Mouse (Mus musculus): Measurements from ENCODE around the gene Tmem116. TPM values are rescaled to one million over a fixed set of nuclear protein-coding genes. Genes with fewer than 3 reads are reported as not detected.

Gene Tmem116
- polyA plus RNA-seq, 1 experiment from 2014 or later = 1.3 TPM

- Histone ChIP-seq H3K4me2 (no peak overlapping the region), H3K9me3 (no peaks in the 10 kb centered on the region), H3K36me3 (peaks cover 20% of the 10 kb centered on the region), H3K9ac (no peak overlapping the region), H3K4me3 (no peak overlapping the region), H3K27ac (no peak overlapping the region), H3K27me3 (no peaks in the 10 kb centered on the region), H3K4me1 (peaks cover 11% of the 10 kb centered on the region)
- 89% methylated on average over 7 of the region's 7 CpGs for WGBS
- no peak for ATAC-seq (ENCODE audit: insufficient number of reproducible peaks, insufficient read depth, low FRiP score, low TSS enrichment, low read depth)
Observed at GRCm38 (mm10) chr5:121541235-121541634, 89.5 kb downstream of the Tmem116 start.

GRCm38 (mm10) chr5:121543370-121543769 lies 91.7 kb downstream of the Tmem116 start:
- WGBS = 82% methylated on average over 3 of the region's 3 CpGs
- Histone ChIP-seq H3K27ac (no peak overlapping the region), H3K36me3 (no peaks in the 10 kb centered on the region; the same call in 1 of the 2 replicates), H3K9ac (no peak overlapping the region), H3K4me3 (no peak overlapping the region), H3K27me3 (no peaks in the 10 kb centered on the region), H3K9me3 (no peaks in the 10 kb centered on the region), H3K4me1 (peaks cover 17% of the 10 kb centered on the region), H3K4me2 (peak overlapping the region; percentile 91; the same call in 1 of the 2 replicates)
- ATAC-seq (ENCODE audit: insufficient number of reproducible peaks, insufficient read depth, low FRiP score, low TSS enrichment, low read depth) = no peak

- H3K4me3 ChIP-seq = peak within 1 kb of the TSS; percentile 100
- no peak; the same call in none of the 2 replicates for ATAC-seq (ENCODE audit: insufficient number of reproducible peaks, insufficient read depth, low FRiP score, low TSS enrichment, low read depth)
- no peaks in the 10 kb centered on the region for H3K36me3 ChIP-seq
- H3K27ac ChIP-seq = peak within 1 kb of the TSS; percentile 96
- peak within 1 kb of the TSS; percentile 99 for H3K9ac ChIP-seq
- peaks cover 17% of the 10 kb centered on the region for H3K4me1 ChIP-seq
- no peaks in the 10 kb centered on the region for H3K27me3 ChIP-seq
- no peaks in the 10 kb centered on the region for H3K9me3 ChIP-seq
- under 1% methylated on average over 66 of the region's 97 CpGs for WGBS
- H3K4me2 ChIP-seq = peak within 1 kb of the TSS; percentile 91
Observed at GRCm38 (mm10) chr5:121544910-121545792, 93.5 kb downstream of the Tmem116 start, which contains the start of the genes Adam1a and Gm42878. Adam1a (minus strand) TSS chr5:121545482. Gm42878 (minus strand) TSS chr5:121545482.

GRCm38 (mm10) chr5:121545793-121546529 lies 94.3 kb downstream of the Tmem116 start, which contains the start of gene Mapkapk5:
Mapkapk5 (minus strand) TSS chr5:121545905.
- H3K4me1 ChIP-seq = peaks cover 17% of the 10 kb centered on the region
- no peaks in the 10 kb centered on the region for H3K36me3 ChIP-seq
- peak within 1 kb of the TSS; percentile 96 for H3K27ac ChIP-seq
- H3K4me2 ChIP-seq = peak within 1 kb of the TSS; percentile 91
- no peaks in the 10 kb centered on the region for H3K9me3 ChIP-seq
- H3K9ac ChIP-seq = peak within 1 kb of the TSS; percentile 99
- WGBS = 2% methylated on average over 54 of the region's 55 CpGs
- H3K4me3 ChIP-seq = peak within 1 kb of the TSS; percentile 100
- peak; percentile 94 for ATAC-seq (ENCODE audit: insufficient number of reproducible peaks, insufficient read depth, low FRiP score, low TSS enrichment, low read depth)
- H3K27me3 ChIP-seq = no peaks in the 10 kb centered on the region

- Histone ChIP-seq H3K27me3 (no peaks in the 10 kb centered on the region), H3K36me3 (no peaks in the 10 kb centered on the region), H3K4me3 (peak overlapping the region; percentile 100), H3K9me3 (no peaks in the 10 kb centered on the region), H3K4me2 (peak overlapping the region; percentile 91), H3K4me1 (peaks cover 17% of the 10 kb centered on the region), H3K9ac (peak overlapping the region; percentile 99), H3K27ac (peak overlapping the region; percentile 96)
- 32% methylated on average over 6 of the region's 6 CpGs for WGBS
- 0 out of 2 replicates have a peak, but pooled peaks have one; percentile 12 for ATAC-seq (ENCODE audit: insufficient number of reproducible peaks, insufficient read depth, low FRiP score, low TSS enrichment, low read depth)
Observed at GRCm38 (mm10) chr5:121546530-121546895, 94.8 kb downstream of the Tmem116 start.

- no peaks in the 10 kb centered on the region for H3K36me3 ChIP-seq
- H3K9me3 ChIP-seq = no peaks in the 10 kb centered on the region
- no peak for ATAC-seq (ENCODE audit: insufficient number of reproducible peaks, insufficient read depth, low FRiP score, low TSS enrichment, low read depth)
- H3K27ac ChIP-seq = no peak overlapping the region
- no peaks in the 10 kb centered on the region for H3K27me3 ChIP-seq
- WGBS = 96% methylated on average over 3 of the region's 3 CpGs
- no peak overlapping the region for H3K4me2 ChIP-seq
- peaks cover 17% of the 10 kb centered on the region for H3K4me1 ChIP-seq
- H3K4me3 ChIP-seq = no peak overlapping the region
- H3K9ac ChIP-seq = no peak overlapping the region
Observed at GRCm38 (mm10) chr5:121547084-121547483, 95.4 kb downstream of the Tmem116 start.

GRCm38 (mm10) chr5:121549196-121549595 lies 97.5 kb downstream of the Tmem116 start:
- 88% methylated on average over 7 of the region's 7 CpGs for WGBS
- no peak overlapping the region for H3K27ac ChIP-seq
- H3K9ac ChIP-seq = no peak overlapping the region
- peaks cover 12% of the 10 kb centered on the region for H3K4me1 ChIP-seq
- no peak overlapping the region for H3K4me2 ChIP-seq
- H3K36me3 ChIP-seq = no peaks in the 10 kb centered on the region
- H3K4me3 ChIP-seq = no peak overlapping the region
- no peaks in the 10 kb centered on the region for H3K9me3 ChIP-seq
- no peaks in the 10 kb centered on the region for H3K27me3 ChIP-seq
- no peak for ATAC-seq (ENCODE audit: insufficient number of reproducible peaks, insufficient read depth, low FRiP score, low TSS enrichment, low read depth)

GRCm38 (mm10) chr5:121562436-121562835 lies 110.7 kb downstream of the Tmem116 start:
- 88% methylated on average over 3 of the region's 3 CpGs for WGBS
- Histone ChIP-seq H3K9me3 (no peaks in the 10 kb centered on the region), H3K27me3 (no peaks in the 10 kb centered on the region), H3K4me3 (no peak overlapping the region), H3K4me2 (no peak overlapping the region), H3K9ac (no peak overlapping the region), H3K36me3 (peaks cover 7% of the 10 kb centered on the region; the same call in 1 of the 2 replicates), H3K4me1 (0 out of 2 replicates have a peak, but pooled peaks cover 4% of the 10 kb centered on the region), H3K27ac (no peak overlapping the region)
- no peak for ATAC-seq (ENCODE audit: insufficient number of reproducible peaks, insufficient read depth, low FRiP score, low TSS enrichment, low read depth)

- Histone ChIP-seq H3K36me3 (peaks cover 23% of the 10 kb centered on the region), H3K9ac (no peak overlapping the region), H3K27me3 (no peaks in the 10 kb centered on the region), H3K4me1 (0 out of 2 replicates have a peak, but pooled peaks cover 4% of the 10 kb centered on the region), H3K9me3 (no peaks in the 10 kb centered on the region), H3K27ac (no peak overlapping the region), H3K4me3 (peak overlapping the region; percentile 16; the same call in 1 of the 2 replicates), H3K4me2 (peak overlapping the region; percentile 53)
- no peak for ATAC-seq (ENCODE audit: insufficient number of reproducible peaks, insufficient read depth, low FRiP score, low TSS enrichment, low read depth)
- WGBS = 6% methylated on average over 11 of the region's 11 CpGs
Observed at GRCm38 (mm10) chr5:121564468-121564895, 112.8 kb downstream of the Tmem116 start.

- no peak for ATAC-seq (ENCODE audit: insufficient number of reproducible peaks, insufficient read depth, low FRiP score, low TSS enrichment, low read depth)
- no peak overlapping the region for H3K9ac ChIP-seq
- no peak overlapping the region for H3K4me2 ChIP-seq
- H3K9me3 ChIP-seq = no peaks in the 10 kb centered on the region
- H3K27me3 ChIP-seq = no peaks in the 10 kb centered on the region
- 0 out of 2 replicates have a peak, but pooled peaks cover 4% of the 10 kb centered on the region for H3K4me1 ChIP-seq
- no peak overlapping the region for H3K4me3 ChIP-seq
- no peak overlapping the region for H3K27ac ChIP-seq
- H3K36me3 ChIP-seq = peaks cover 37% of the 10 kb centered on the region
- WGBS = 90% methylated on average over 16 of the region's 16 CpGs
Observed at GRCm38 (mm10) chr5:121566035-121566681, 114.5 kb downstream of the Tmem116 start.

GRCm38 (mm10) chr5:121569881-121570420 lies 118.3 kb downstream of the Tmem116 start:
- H3K4me1 ChIP-seq = 0 out of 2 replicates have a peak, but pooled peaks cover 3% of the 10 kb centered on the region
- no peak overlapping the region for H3K4me2 ChIP-seq
- no peak for ATAC-seq (ENCODE audit: insufficient number of reproducible peaks, insufficient read depth, low FRiP score, low TSS enrichment, low read depth)
- no peak overlapping the region for H3K27ac ChIP-seq
- H3K4me3 ChIP-seq = no peak overlapping the region
- no peaks in the 10 kb centered on the region for H3K27me3 ChIP-seq
- peaks cover 75% of the 10 kb centered on the region for H3K36me3 ChIP-seq
- no peak overlapping the region for H3K9ac ChIP-seq
- 81% methylated on average over 9 of the region's 9 CpGs for WGBS
- H3K9me3 ChIP-seq = no peaks in the 10 kb centered on the region
